Mouse (Mus musculus) lung, embryonic 15.5 days (tissue): ENCODE data around the gene Myog. TPM values are rescaled to one million over a fixed set of nuclear protein-coding genes. Genes with fewer than 3 reads are reported as not detected.
A peak's percentile ranks its signal among the peaks of the same experiment; 100 is the strongest.

ENCODE experiments used
- ATAC-seq: fragments of 200-750 bp; cut with Nextera tagmentation; 2 replicates; pipeline ENCODE4 v1.8.0; 2017; ENCODE audit warnings: moderate number of reproducible peaks, borderline replicate concordance; ENCODE audit not compliant: low FRiP score, low TSS enrichment; ENCODE audit errors: extremely low read depth
- H3K27ac ChIP-seq: fragments of 300-500 bp; sonication (generic); 2 replicates; pipeline ENCODE4 v1.5.1; 2015; ENCODE audit warnings: moderate library complexity, mild to moderate bottlenecking, inconsistent platforms
- H3K27me3 ChIP-seq: fragments of 300-500 bp; sonication (generic); 2 replicates; pipeline ENCODE4 v1.6.1; 2015; ENCODE audit warnings: inconsistent platforms
- H3K36me3 ChIP-seq: fragments of 300-500 bp; sonication (generic); 2 replicates; pipeline ENCODE4 v1.6.1; 2015; ENCODE audit warnings: inconsistent platforms
- H3K4me1 ChIP-seq: fragments of 300-500 bp; sonication (generic); 2 replicates; pipeline ENCODE4 v1.6.1; 2015; ENCODE audit warnings: inconsistent platforms
- H3K4me2 ChIP-seq: fragments of 300-500 bp; sonication (generic); 2 replicates; pipeline ENCODE4 v1.6.1; 2015; ENCODE audit warnings: inconsistent platforms, mild to moderate bottlenecking, moderate library complexity
- H3K4me3 ChIP-seq: fragments of 300-500 bp; sonication (generic); 2 replicates; pipeline ENCODE4 v1.5.1; 2015; ENCODE audit warnings: mild to moderate bottlenecking, inconsistent platforms
- H3K9ac ChIP-seq: fragments of 300-500 bp; sonication (generic); 2 replicates; pipeline ENCODE4 v1.6.1; 2015; ENCODE audit warnings: inconsistent platforms
- H3K9me3 ChIP-seq: fragments of 300-500 bp; sonication (generic); 2 replicates; pipeline ENCODE4 v1.6.1; 2016; ENCODE audit warnings: inconsistent platforms
- WGBS: fragments of 180-500 bp; shearing (Covaris S2); methylation state at CpG from one replicate; pipeline ENCODE4 v1.1.7; 2015; 5-methylcytosine and 5-hydroxymethylcytosine counted together
- polyA plus RNA-seq: library from polyadenylated mRNA; unstranded; fragments of >200 nt; fragmentation: Nextera tagmentation; extraction: Ambion mirVana; gene quantifications from 2 replicates; pipeline ENCODE4 v1.2.1, GENCODE M21; 2015

The Myog gene
- polyA plus RNA-seq, 1 experiment from 2014 or later, result 0.41 TPM

- no peak within 1 kb of the TSS; the same call in 1 of the 2 replicates for H3K9ac ChIP-seq
- ATAC-seq, result peak; percentile 53
- no peaks in the 10 kb centered on the region for H3K27me3 ChIP-seq
- H3K4me3 ChIP-seq, result no peak within 1 kb of the TSS
- H3K36me3 ChIP-seq, result no peaks in the 10 kb centered on the region
- no peaks in the 10 kb centered on the region for H3K9me3 ChIP-seq
- WGBS, result 28% methylated on average over 13 of the region's 13 CpGs
- peak within 1 kb of the TSS; percentile 42 for H3K4me2 ChIP-seq
- peak within 1 kb of the TSS; percentile 30; the same call in 1 of the 2 replicates for H3K27ac ChIP-seq
- peaks cover 11% of the 10 kb centered on the region for H3K4me1 ChIP-seq
These were observed 43.0 kb downstream of the Myog start, which contains the start of gene Ppfia4 for GRCm38 (mm10) chr1:134332770-134333271. Ppfia4 (minus strand) TSS chr1:134332928.

- 79% methylated on average over 10 of the region's 10 CpGs for WGBS
- Histone ChIP-seq H3K4me3 (no peak overlapping the region), H3K36me3 (no peaks in the 10 kb centered on the region), H3K4me2 (no peak overlapping the region), H3K9me3 (no peaks in the 10 kb centered on the region), H3K9ac (no peak overlapping the region), H3K27me3 (no peaks in the 10 kb centered on the region), H3K4me1 (peaks cover 11% of the 10 kb centered on the region), H3K27ac (no peak overlapping the region)
- ATAC-seq, result no peak
These were observed 43.8 kb downstream of the Myog start for GRCm38 (mm10) chr1:134333371-134334110.

GRCm38 (mm10) chr1:134334111-134334827, 44.5 kb downstream of the Myog start:
- Histone ChIP-seq H3K4me2 (no peak overlapping the region), H3K9me3 (no peaks in the 10 kb centered on the region), H3K9ac (no peak overlapping the region), H3K4me3 (no peak overlapping the region), H3K27ac (no peak overlapping the region), H3K4me1 (peaks cover 11% of the 10 kb centered on the region), H3K36me3 (no peaks in the 10 kb centered on the region), H3K27me3 (no peaks in the 10 kb centered on the region)
- no peak for ATAC-seq
- WGBS, result 47% methylated on average over 7 of the region's 7 CpGs

- Histone ChIP-seq H3K9ac (no peak overlapping the region), H3K4me1 (peaks cover 11% of the 10 kb centered on the region), H3K27ac (no peak overlapping the region), H3K9me3 (no peaks in the 10 kb centered on the region), H3K4me3 (no peak overlapping the region), H3K4me2 (no peak overlapping the region), H3K36me3 (no peaks in the 10 kb centered on the region), H3K27me3 (no peaks in the 10 kb centered on the region)
- ATAC-seq, result no peak
- 67% methylated on average over 13 of the region's 13 CpGs for WGBS
These were observed 45.6 kb downstream of the Myog start for GRCm38 (mm10) chr1:134335211-134335923.

GRCm38 (mm10) chr1:134335924-134336810, 46.4 kb downstream of the Myog start:
- H3K27me3 ChIP-seq, result no peaks in the 10 kb centered on the region
- no peak overlapping the region for H3K4me3 ChIP-seq
- WGBS, result 78% methylated on average over 12 of the region's 12 CpGs
- H3K36me3 ChIP-seq, result no peaks in the 10 kb centered on the region
- no peaks in the 10 kb centered on the region for H3K9me3 ChIP-seq
- H3K9ac ChIP-seq, result no peak overlapping the region
- no peak overlapping the region for H3K27ac ChIP-seq
- H3K4me2 ChIP-seq, result no peak overlapping the region
- peaks cover 11% of the 10 kb centered on the region for H3K4me1 ChIP-seq
- no peak for ATAC-seq

GRCm38 (mm10) chr1:134336958-134337710, 47.3 kb downstream of the Myog start:
- H3K9me3 ChIP-seq, result no peaks in the 10 kb centered on the region
- H3K36me3 ChIP-seq, result no peaks in the 10 kb centered on the region
- H3K4me2 ChIP-seq, result no peak overlapping the region
- no peaks in the 10 kb centered on the region for H3K27me3 ChIP-seq
- no peak overlapping the region for H3K27ac ChIP-seq
- ATAC-seq, result no peak
- no peak overlapping the region for H3K9ac ChIP-seq
- H3K4me1 ChIP-seq, result peaks cover 10% of the 10 kb centered on the region
- 71% methylated on average over 11 of the region's 11 CpGs for WGBS
- H3K4me3 ChIP-seq, result no peak overlapping the region

- Histone ChIP-seq H3K27ac (no peak overlapping the region), H3K4me1 (peaks cover 4% of the 10 kb centered on the region)
- 87% methylated on average over 7 of the region's 7 CpGs for WGBS
These were observed 49.4 kb downstream of the Myog start for GRCm38 (mm10) chr1:134339162-134339561.

GRCm38 (mm10) chr1:134339757-134340619, 50.2 kb downstream of the Myog start:
- ATAC-seq, result no peak
- peaks cover 5% of the 10 kb centered on the region for H3K4me1 ChIP-seq

More at GRCm38 (mm10) chr1:134339162-134339561, 49.4 kb downstream of the Myog start:
- H3K9ac ChIP-seq, result no peak overlapping the region
- no peaks in the 10 kb centered on the region for H3K36me3 ChIP-seq
- no peak overlapping the region for H3K4me2 ChIP-seq
- no peak for ATAC-seq
- H3K4me3 ChIP-seq, result no peak overlapping the region
- H3K27me3 ChIP-seq, result no peaks in the 10 kb centered on the region
- no peaks in the 10 kb centered on the region for H3K9me3 ChIP-seq

GRCm38 (mm10) chr1:134341641-134342277, 52.0 kb downstream of the Myog start:
- H3K27ac ChIP-seq, result no peak overlapping the region

More at GRCm38 (mm10) chr1:134339757-134340619, 50.2 kb downstream of the Myog start:
- 89% methylated on average over 18 of the region's 18 CpGs for WGBS
- Histone ChIP-seq H3K9me3 (no peaks in the 10 kb centered on the region), H3K4me2 (no peak overlapping the region), H3K9ac (no peak overlapping the region), H3K36me3 (no peaks in the 10 kb centered on the region), H3K27me3 (no peaks in the 10 kb centered on the region), H3K4me3 (no peak overlapping the region), H3K27ac (no peak overlapping the region)

More at GRCm38 (mm10) chr1:134341641-134342277, 52.0 kb downstream of the Myog start:
- Histone ChIP-seq H3K36me3 (peaks cover 13% of the 10 kb centered on the region), H3K9me3 (no peaks in the 10 kb centered on the region), H3K4me3 (no peak overlapping the region), H3K27me3 (no peaks in the 10 kb centered on the region), H3K9ac (no peak overlapping the region), H3K4me1 (peaks cover 5% of the 10 kb centered on the region), H3K4me2 (no peak overlapping the region)
- ATAC-seq, result no peak
- WGBS, result 72% methylated on average over 5 of the region's 5 CpGs
